Mouse (Mus musculus): Measurements from ENCODE around the gene Taf11. TPM values are rescaled to one million over a fixed set of nuclear protein-coding genes. Genes with fewer than 3 reads are reported as not detected.

Gene Taf11
- total RNA-seq (2022) = 10 to 100 TPM; 33.2 to 40.6 (median 37.4) TPM

DNA sequence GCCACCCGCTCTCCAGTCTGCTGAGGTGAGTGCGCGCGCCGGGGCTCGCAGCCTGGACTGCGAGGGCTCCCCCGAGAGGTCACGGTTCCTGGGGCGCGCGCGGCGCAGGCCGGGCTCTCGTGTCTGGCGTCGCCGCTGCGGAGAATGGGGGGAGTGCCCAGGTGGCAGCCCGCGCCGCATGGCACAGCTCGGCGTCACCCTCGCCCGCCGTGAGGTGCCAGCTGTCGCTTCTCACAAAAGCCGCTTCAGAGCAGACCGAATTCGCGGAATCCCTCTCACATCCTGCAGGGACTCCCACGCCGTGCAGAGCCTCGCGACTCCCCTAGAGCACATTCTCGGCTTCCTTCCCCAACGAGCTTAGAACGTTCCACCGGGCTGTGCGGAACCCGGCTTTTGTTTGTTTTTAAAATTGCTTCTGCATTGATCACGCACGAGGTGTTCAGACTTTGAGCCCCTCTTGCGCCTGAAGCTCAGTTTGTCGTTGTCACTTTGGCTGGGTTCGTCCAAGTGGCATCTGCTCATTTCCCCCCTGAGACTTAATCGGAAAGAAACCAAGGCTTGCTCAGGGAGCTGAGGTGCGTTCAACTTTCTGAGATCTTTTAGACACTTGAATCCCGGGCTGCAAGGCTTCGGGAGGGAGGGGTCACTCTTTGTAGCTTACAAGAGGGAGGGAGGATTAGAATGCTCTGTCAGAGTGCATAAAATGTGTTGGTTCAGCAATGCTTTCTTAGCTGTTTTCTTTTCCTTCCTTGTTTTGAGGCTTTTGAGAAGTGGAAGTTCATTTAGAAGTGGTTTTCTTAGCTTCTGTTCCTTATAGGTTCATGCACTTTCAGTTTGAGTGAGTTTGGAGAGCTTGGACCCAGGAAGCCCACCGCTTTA, at the start of gene Taf11:
Gene Taf11 (minus strand): TSS at position 223 of the 879 bp plus-strand sequence.
- DNase-seq (ENCODE audit: low spot score in 2 of 2) = peak; percentile 60 to 73

DNA sequence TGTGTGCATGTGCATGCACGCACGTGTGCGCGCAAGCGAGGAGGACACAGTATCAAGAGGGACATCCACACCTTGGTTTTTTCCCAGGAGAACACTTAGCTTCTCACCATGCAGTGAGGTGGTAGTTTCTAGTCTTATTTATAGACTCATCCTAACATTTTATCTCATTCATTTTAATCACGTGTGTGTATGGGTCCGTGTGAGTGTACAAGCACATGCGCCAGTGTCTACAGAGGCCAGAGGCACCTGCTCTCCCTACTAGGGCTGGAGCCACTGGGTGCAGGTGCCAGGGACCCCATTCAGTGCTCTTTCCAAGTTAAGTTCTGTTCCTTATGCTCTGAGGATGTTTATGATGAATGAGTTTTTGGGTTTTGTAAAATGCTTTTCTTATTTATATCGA, 48.0 kb upstream of the Taf11 start:
- no peak for DNase-seq (ENCODE audit: low spot score in 2 of 2)

DNA sequence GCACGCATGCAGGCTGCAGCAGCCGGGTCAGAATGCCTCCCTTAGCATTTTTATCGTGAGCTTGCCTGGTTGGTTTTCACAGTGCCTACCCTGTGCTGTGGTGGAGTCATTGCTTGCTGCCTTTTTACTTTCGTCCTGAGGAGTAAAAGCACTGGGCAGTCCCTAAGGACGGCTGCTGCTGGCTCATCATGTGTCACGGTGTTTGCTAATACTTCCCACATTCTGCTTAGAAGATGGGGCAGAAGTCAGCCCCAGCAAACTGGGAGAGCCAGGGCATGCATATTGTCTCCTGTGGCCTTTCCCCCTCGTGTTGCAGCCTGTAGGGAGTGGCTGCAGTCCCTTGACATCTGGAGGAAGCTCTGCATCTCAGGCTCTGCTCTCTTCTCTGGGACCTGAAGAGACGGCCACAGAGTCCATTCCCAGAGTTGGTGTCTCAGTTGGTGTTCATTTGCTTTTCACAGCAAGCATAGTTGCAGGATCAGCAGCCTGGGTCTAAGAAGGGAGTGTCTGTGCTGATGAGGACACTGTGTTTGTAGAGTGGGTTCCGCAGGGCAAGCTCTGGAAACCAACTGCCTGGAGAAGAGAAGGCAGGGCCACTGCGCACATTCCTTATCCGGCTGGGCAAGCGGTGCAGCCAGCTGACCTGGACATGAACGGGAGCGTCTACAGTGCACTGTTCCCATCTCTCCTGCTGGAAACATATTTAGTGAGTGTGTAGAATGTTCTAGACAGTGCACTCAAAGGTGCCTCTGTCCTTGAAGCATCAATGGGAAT, 45.2 kb upstream of the Taf11 start:
- DNase-seq (ENCODE audit: low spot score in 2 of 2) = no peak

DNA sequence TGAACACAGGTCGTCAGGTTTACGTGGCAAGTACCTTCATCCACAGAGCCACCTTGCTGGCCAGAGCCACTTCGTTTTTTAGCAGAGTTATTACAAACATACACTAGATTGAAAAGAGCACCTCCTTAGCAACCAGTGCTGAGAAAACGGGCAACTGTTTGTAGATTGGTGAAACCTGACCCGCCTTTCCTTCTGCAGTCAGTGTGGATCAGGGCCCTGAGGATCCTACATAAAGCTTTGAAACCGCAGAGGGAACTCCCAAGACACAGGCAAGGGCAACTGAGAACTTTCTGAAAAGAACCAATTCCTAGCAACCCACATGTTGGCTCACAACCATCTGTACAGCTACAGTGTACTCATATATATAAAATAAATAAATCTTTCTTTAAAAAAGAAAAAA, 43.5 kb upstream of the Taf11 start:
- DNase-seq (ENCODE audit: low spot score in 2 of 2) = no peak

DNA sequence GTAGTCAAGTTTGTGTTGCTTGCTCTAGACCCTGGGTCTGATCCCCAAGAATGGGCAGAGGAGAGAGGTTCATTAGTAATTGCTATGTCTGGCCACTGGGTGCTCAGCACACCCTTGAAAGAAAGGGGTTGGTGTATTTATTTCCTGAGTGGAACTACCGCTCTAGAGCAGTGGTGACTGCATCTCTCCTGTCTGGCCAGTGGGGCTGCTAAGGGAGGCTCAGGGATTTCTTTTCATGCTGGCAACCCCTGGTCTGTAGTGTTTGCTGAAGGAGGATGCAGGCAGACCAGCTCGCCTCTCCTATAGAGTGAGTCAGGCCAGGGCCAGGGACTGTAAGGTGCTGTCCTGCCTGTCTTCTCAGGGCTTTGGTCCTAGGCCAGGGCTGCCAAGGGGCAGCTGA, 37.5 kb upstream of the Taf11 start:
- no peak for DNase-seq (ENCODE audit: low spot score in 2 of 2)

DNA sequence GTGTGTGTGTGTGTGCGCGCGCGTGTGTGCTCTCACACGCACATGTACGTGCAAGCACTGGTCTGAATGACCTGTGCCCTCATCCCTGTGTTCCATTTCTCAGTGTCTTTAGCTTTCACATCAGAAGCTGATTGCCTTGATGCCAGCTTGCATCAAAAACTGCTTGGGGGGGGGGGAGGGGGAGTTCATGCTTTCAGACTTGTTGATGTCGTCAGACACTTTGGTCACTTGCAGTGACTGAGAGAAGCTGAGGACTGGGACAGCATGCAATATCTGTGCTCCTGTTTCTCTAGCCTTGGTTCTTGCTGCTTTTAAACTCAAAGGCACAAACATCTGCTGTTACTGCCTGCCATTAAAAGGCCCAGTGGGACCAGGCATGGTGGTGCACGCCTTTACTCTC, 36.7 kb upstream of the Taf11 start:
- no peak for DNase-seq (ENCODE audit: low spot score in 2 of 2)

DNA sequence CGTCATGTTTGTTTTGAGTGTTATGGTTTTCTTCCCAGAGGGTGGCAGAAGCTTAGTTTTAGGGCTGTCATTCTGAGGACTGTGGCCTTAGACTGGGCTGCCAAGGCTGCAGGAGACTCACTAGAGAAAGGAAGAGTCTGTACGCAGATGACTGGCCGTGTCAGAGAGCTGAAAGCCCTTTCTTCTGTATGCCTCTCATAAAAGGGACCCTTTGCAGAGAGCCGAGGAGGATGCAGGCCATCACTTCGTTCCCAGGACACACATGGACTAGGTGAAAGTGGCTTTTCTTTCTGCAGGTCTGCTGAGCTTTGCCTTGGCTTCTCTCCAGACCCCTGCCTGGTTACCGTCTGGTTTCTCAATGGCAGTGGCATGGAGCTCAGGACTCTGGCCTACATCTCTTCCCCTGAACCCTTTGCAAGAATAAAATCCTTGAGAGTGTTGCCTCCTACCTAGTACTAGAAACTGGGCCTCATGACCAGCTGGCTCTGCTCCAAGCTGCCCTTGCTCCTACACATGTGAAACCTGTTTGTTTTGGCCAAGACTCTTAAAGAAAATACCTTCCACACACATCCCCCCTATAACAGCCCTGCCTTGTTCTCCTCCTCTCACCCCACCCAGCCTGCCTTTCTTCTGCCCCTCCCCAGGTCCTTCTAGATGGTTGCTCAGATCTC, 36.0 kb upstream of the Taf11 start:
- DNase-seq (ENCODE audit: low spot score in 2 of 2) = no peak

DNA sequence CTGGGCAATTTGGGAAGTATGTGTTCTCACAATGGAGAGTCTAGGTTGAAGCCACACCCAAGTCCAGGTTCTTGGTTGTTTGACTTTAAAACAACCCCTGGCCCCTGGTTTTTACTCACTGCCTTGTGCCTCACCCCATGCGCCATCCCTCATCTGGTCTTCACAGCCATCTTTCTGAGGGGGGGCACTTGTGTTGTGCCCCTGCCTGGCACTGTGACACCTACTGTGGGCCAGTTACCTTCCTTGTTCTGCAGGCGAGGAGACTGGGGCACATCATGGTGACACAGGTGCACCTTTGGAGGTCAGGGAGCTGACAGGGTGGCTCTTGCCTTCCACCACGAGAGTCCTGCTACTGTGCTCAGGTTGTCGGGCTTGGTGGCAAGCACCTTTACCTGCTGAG, 32.5 kb upstream of the Taf11 start:
- no peak for DNase-seq (ENCODE audit: low spot score in 2 of 2)

DNA sequence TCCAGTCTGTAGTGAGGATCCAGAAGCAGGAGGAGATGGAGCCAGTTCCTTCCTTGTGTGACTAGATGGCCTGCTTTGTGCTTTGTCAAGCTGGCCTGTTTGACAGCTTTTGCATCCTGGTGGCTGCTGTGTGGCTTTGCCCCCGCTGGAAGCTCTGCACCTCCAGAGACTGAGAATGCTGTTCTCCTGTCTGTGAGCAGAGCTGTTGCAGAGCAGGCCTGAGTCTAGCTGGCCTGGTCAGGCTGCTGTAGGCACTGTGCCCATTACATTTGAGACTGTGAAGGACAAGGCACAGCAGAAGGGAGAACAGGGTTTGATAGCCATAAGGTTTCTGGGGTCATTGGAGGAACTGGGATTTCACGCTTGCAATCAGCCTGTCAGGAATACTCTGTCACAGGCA, 32.1 kb upstream of the Taf11 start:
- no peak for DNase-seq (ENCODE audit: low spot score in 2 of 2)

DNA sequence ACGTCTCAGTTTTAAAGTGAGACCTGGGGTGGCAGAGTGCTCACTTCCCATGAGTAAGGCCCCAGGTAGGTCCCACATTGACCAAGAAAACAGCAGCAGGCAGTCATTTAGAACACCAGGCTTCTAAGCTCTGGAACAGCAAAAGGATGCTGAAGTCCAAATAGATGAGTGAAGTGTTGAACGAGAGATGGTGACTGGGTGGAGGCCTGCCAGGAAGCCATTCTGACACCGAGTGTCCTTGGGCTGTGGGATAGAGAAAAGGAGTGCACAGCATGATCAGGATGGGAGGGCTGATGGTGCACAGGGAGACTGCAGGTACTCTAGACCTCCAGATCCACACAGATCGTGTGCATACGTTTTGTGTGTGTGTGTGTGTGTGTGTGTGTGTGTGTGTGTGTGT, 31.5 kb upstream of the Taf11 start:
- DNase-seq (ENCODE audit: low spot score in 2 of 2) = no peak

DNA sequence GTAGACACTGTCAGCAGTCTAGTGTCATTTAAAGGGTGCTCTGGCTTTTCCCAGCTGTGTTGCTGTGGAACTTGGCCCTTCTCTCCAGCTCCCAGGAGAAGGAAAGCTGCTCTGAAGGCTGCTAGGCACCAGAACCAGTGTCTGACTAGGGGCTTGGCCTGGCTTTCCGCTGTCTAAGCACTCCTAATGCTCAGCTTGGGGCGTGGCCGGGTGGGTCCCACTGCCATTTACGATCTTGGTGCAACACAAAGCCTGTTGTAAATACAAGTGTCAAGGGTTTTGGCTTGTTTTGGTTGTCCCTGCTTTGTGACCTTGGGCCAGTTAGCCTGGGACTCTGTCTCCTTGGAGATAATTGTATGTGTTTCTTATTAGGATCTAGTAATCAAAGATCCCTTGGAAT, 30.7 kb upstream of the Taf11 start:
- no peak for DNase-seq (ENCODE audit: low spot score in 2 of 2)

DNA sequence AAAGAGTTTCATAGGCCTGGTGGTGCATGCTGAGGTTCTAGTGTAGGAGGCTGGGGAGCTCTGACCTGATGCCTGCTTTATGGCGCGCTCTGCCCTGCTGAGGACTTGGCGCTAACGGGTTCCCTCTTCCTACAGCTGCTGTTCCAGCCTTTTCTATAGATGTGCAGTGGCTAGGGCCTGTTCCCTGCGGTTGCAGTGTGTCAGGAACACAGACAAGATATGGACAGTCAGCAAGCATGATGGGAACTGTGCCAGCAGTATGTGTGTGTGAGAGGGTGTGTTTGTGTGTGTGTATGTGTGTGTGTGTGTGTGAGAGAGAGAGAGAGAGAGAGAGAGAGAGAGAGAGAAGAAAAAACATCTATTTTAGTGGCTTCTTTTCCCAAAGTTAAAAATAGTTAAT, 29.4 kb upstream of the Taf11 start:
- no peak for DNase-seq (ENCODE audit: low spot score in 2 of 2)

DNA sequence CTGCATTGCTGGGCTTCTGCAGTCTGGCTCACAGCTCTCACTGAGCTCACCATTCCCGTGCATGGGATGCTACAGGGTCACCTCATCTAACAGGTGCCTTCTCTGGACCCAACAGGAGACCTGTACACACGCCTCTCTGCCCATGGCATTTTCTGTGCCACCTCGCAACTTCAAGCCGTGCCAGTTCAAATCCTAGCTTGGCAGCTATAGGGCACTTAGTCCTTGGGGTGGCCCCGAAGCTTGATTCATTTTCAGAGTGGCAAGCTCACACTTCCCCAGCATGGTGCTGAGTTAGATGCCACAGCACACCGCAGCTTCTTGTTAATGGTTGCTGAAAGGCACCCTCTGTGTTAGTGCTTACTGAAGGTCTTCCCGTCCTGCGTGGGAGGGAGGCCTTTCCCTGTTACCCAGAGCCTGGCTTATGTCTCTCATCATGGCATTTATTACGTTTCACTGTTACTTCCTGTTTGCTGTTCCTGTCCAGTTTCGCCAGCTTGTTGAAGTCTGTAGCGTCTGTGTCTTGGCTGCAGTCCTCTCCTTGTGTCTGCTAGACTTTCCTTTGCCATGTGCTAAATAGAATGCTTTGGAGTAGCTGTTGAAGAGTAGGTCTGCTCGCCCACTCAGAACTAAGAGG, 28.6 kb upstream of the Taf11 start:
- DNase-seq (ENCODE audit: low spot score in 2 of 2) = no peak

DNA sequence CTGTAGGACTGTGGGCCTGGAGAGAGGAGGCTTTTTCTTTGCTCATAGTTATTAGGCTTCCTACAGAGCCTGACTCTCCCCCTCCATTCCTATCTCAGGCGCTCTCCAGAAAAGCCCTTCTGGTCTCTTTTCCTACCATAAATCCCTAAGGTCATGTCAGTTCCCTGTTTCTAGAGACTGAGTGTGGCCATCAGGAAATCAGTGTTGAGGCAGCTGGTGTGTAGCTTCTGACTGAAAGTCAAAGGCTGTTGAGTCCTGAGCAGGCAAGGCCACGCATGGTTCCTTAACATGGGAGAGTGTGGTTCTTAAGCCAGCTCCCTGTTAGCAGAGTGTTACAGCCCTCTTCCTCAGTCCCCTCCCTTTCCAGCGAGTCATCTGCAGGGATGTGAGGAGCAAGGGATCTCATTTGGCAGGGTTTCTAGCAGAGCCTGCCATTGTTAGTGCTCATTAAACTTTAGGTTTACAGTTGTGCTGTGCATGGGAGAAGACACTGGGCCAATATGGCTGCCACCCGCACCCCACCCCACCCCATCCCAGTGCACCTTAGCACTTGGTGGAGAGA, 27.5 kb upstream of the Taf11 start:
- no peak for DNase-seq (ENCODE audit: low spot score in 2 of 2)

DNA sequence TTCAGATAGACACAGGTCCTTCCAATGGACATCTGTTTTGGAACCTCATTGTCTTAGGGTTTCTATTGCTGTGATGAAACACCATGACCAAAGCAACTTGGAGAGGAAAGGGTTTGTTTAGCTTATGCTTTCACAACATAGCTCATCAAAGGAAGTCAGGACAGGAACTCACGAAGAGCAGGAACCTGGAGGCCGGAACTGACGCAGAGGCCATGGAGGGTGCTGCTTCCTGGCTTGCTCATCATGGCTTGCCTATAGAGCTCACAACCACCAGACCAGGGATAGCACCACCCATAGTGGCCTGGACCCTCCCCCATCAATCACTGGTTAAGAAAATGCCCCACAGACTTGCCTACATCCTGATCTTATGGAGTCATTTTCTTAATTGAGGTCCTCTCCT, 25.4 kb upstream of the Taf11 start:
- DNase-seq (ENCODE audit: low spot score in 2 of 2) = no peak

DNA sequence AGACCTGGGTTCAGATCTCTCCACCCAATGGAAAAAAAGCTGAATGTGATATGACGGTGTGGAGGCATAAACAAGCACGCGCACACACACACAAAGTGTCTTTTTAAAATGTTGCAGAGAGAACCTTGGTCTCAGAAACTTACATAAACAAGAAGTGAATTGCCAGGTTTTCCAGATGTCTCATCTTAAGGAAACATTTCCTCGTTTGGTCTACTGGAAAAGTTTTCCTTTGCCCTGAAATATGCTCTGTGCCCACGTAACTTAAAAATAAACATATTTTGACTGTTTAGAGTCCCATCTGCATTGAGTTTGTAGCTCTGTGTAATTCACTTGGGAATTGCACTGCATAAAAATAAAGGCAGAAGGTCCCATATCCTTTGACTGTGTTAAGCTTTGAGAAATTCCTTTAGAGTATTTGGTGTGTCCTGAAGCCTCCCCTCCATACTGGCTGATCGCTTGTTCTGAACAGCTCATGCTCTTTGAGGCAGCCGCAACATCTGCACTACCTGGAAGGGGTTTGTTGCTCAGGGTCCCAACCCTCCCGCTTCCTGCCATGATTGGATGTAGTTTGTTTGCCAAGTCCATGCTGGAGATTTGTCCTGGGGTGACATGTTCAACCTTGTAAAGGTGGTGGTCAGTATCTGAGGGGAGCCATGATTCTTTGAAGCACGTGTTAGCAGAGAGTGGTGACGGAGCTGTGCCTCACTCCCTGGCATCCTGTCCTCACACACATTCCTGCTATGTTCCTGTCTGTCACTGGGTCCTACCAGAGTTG, 24.7 kb upstream of the Taf11 start:
- no peak for DNase-seq (ENCODE audit: low spot score in 2 of 2)

DNA sequence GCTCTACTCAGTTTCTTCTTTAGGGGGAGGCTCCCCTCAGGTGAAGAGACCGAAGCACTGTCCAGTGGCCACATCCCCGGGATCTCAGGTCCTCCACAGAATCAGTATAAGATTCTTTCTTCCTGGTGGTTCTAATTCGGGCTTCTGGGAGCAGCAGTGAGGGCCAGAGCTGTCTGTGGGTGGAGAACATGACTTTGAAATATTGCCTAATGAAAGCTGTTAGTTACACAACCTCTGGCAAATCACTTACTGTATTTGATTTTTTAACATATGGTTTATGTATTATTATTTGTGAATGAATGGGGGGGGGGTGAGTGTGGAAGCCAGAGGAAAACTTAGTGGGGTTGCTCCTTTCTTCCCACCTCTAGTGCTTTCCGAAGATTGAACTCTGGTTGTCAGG, 22.2 kb upstream of the Taf11 start:
- no peak for DNase-seq (ENCODE audit: low spot score in 2 of 2)

DNA sequence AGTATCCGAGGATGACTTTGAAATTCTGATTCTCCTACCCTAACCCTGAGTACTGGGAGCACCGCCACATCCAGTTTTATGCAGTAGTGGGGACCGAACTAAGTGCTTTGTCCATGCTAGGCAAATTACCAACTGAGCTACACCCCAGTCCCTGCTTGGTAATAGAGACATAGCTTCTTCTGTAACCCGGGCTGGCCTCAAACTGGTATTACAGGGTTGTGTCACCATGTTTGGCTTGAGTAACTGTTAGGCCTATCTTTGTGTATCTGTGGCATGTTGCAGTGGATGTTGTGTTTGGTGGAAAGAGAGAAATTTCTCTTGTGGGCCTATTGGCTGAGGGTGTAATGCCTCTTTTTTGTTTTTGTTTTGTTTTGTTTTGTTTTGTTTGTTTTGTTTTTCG, 20.6 kb upstream of the Taf11 start:
- DNase-seq (ENCODE audit: low spot score in 2 of 2) = no peak

DNA sequence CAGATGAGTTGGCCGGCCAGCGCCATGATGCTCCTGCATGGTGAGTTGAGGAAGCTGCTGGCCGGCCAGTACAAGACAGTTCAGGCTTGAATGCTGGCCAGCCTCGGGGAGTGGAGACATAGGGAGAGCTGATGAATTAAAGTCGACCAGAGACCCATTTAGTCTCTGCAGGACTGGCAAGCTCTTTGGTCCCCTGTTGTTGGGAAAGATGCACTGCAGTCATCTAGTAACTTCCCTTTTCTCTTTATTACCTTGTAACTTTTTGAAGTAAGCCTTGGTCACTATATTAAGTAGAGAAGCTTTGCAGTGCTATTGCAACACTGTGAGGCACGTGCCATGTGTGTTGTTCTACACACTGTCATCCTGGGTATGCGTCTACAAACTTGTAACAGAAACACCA, 15.9 kb upstream of the Taf11 start:
- DNase-seq (ENCODE audit: low spot score in 2 of 2) = no peak

DNA sequence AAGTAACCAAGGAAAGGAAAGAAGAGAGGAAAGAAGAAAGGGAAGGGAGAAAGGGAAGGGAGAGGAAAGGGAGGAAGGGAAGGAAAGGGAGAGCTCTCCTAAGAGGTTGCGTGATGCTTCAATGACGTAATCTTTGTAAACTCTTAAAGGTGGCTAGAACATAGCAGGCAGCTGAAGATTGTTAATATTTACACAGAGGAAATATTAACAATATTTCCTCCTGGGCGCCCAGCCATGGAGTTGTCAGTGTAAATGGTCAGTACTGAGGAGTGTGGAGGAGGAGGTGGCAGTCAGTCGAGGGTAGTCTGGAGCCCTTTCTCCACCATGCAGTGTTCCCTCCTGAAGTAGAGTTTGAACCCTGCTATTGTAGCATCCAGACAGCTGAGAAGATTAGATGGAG, 15.4 kb upstream of the Taf11 start:
- no peak for DNase-seq (ENCODE audit: low spot score in 2 of 2)

All from layer of hippocampus, adult 8-10 months (tissue).